Mouse (Mus musculus) CD4-positive, CD25-positive, alpha-beta regulatory T cell (primary cell): ENCODE results near the gene Hbp1. TPM values are rescaled to one million over a fixed set of nuclear protein-coding genes. Genes with fewer than 3 reads are reported as not detected.

ENCODE experiments used
- polyA plus RNA-seq: library from polyadenylated mRNA; unstranded; fragments of 100-300 nt; shearing (Covaris generic); gene quantifications from one replicate; pipeline ENCODE4 v1.2.1, GENCODE M21; 2017

Hbp1 gene
- 118 TPM for polyA plus RNA-seq

GRCm38 (mm10) chr12:31949759-31950658 lies at the start of gene Hbp1:
Gene Hbp1, minus strand, starts transcription at chr12:31950535.

Other genes with a start within 250 kb of the Hbp1 start
- 1.7 TPM for gene Gpr22, start 236.6 kb downstream of the Hbp1 start, polyA plus RNA-seq
- 3.6 TPM for gene Prkar2b, start 110.8 kb upstream of the Hbp1 start, polyA plus RNA-seq